Mouse (Mus musculus): ENCODE results near the gene Dcaf4.

GRCm38 (mm10) chr12:83475419-83475818 lies 44.8 kb upstream of the Dcaf4 start:
- TF ChIP-seq POLR2A (IDR thresholded peaks at IDR 0.05; ENCODE audit: extremely low read depth, insufficient read depth, low read length), result no peak
- no peak for TF ChIP-seq CTCF (IDR thresholded peaks at IDR 0.05; ENCODE audit: low read depth, low read length)

Measured in liver, adult 2 months (tissue).